Mouse (Mus musculus) spleen, adult 18-20 months (tissue): Measurements from ENCODE around the gene Insc.
A peak's percentile ranks its signal among the peaks of the same experiment; 100 is the strongest.

Experiments
- DNase-seq, 2 experiments: peaks; one replicate each; pipeline ENCODE4 v3.0.0; 2022; ENCODE audit warnings: mixed read lengths in 2 of 2

Insc gene

DNA sequence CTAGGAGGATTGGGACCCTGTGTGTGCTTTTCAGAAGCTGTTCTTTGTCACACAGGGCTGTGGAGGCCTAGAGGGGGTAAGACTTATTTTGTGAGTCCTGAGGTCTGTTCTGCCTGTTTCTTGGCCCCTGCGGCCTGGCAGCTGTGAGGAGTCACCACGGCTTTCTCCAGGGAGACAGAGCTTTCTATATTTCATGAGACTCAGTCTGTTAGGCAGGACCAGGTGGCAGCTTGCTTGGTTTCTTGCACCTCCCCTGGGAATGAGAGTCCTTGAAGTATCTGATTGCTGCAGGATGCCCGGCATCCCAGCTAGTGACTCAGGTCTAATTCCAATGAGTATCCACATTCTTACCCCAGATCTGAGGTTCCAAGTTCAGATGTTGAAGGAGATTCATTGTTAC is 21.8 kb downstream of the Insc start:
- DNase-seq, result no peak

DNA sequence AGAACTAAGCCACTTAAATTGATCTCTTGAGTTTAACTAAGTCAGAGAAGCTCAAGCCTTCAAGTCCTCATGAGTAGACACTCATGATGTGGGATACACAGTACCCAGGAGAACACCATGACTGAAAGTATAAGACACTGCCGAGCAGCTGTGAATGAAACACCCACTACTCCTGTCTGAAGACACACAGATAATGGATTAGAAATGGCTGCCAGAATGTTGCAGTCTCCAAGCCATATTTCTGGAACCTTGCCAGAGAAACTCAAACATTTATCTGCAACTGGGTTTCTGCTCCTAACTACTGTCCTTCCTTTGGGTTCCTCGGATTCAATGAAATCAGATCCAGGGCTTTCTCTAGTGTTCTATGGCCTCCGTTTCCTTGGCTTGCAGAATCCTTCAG is 23.0 kb downstream of the Insc start:
- no peak for DNase-seq

DNA sequence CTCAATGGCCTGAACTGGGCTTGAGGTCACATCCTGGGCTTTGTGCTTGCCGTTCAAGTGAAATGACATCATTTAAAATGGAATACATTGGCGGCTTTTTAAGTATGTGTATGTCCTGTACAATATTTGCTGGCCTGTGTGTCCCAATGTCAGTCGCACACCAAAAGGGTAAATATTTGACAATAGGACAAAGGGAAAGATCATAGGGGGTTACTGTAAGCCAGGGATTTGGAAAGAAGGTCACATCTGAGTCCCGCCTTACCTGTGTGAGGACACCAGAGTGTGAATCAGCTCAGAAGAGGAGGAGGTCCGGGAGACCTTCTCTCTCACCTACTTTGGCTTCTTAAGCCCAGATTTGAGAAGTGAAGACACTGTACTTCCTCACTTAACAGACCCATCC is 25.0 kb downstream of the Insc start:
- DNase-seq, result no peak

DNA sequence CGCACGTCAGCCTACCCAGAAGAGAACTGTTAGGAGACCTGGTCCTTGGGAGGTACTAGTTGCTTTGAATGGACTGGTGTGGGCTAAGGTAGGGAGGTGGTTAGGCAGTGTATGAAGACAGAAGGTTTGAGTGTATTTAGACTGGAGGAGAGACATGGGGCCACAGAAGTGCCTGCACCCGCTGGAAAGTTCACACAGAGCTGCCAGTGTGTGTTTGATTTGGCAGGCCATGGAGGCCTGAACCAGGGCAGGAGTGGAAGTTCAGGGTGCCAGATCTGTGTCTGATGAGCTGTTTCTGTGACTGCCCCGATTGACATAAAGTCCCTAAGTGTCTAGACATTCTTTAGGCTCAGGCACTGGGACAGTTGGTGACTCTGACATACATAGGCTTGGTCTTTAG is 25.5 kb downstream of the Insc start:
- no peak for DNase-seq

DNA sequence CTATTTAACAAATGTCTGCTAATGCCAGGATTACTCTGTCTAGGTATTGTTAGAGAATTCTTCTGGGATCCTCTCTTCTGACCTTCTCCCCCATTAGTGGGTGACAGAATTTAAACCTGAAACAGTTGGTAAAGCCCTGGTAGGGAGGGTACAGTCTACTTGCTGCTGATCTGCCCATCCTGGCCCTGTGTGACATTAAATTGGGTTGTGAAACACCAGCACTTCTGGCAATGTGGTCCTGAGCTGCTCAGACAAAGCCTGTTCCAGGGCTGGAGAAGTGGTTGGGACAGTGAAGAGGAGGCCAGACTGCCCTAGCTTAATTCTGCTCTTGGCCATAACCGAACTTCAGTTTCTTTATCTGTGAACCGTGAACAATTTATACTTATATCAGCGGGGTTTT is 27.1 kb downstream of the Insc start:
- no peak for DNase-seq

DNA sequence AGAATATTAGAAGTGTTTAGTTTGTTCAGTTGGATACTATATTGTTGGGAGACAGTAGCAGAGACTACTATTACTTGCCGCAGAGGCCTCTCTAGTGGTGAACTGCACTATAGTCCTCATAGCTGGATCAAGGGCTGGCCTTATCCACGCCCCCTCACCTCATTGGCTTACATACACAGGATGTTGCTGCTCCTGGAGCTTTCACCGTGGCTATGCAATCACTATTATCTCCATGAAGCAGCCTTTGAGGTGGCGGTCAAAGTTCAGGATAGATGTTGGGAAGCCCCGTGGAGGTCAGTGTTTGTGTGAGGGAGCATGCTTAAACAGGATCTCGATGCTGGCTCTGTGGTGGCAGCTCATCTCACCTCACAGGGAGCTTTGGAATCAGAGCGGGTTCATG is 28.3 kb downstream of the Insc start:
- DNase-seq, result no peak

DNA sequence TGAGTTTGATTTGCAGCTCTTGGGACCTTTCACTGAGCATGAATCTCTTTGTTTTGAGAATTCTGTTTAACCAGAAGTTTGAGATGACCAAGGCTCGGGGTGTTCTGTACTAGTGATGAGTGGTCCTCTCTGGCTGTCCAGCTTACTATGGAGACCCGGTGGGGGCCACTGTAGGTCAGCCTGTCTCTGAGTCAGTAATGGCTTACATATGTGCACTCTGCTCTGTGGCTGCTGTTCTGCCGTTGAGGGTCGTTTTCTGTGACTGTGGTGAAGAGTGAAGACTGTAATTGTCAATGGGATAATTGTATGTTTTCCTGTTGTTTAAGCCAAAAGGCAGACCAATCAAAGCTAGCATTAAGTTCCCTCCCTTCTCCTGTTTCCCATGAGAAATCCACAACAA is 30.3 kb downstream of the Insc start:
- no peak for DNase-seq

DNA sequence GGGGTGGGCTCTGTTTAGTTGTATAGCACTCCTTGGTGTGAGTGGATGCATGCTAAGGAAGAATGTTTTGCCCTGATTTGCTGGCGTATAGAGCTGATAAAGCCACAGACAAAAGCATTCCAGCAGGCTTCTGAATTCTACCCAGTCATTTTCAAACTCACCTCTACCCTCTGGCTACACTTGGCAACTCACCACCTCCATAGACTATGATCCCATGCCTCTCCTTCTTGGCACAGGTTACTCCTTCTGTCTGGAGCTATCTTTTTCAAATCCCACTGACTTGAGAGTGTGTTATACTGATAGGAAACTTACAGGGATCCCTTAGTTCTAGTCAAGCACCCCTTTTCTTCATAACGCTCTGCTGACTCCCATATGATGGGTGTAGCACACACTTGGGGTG is 32.4 kb downstream of the Insc start:
- no peak for DNase-seq

DNA sequence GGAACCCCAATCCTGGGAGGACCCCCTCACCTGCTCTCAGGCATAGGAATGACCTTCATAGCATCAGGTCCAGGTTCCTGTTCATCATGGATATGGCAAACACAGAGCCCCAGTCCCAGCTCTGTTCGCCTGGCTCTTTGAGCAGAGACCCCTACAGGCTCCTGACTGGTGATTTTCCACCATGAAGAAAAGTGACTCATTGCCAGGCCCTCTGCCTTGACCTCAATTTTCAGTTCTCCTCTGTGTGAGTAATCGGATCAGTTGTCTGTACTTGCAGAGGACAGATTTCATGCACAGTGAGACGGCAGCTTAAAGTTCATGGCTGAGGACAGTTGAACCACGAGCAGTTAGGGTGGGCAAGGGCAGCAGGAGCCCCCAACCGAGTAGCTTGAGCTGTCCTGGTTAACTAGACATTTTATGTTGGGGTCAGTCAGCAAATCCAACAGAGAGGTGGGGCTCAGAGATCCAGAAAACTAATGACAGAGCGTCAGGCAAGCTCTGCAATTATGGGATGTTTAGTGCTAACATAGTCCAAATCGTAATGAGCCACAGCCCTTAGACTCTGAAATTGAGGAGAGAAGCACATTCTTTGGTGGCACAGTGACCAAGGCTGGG is 34.8 kb downstream of the Insc start:
- DNase-seq, result no peak

DNA sequence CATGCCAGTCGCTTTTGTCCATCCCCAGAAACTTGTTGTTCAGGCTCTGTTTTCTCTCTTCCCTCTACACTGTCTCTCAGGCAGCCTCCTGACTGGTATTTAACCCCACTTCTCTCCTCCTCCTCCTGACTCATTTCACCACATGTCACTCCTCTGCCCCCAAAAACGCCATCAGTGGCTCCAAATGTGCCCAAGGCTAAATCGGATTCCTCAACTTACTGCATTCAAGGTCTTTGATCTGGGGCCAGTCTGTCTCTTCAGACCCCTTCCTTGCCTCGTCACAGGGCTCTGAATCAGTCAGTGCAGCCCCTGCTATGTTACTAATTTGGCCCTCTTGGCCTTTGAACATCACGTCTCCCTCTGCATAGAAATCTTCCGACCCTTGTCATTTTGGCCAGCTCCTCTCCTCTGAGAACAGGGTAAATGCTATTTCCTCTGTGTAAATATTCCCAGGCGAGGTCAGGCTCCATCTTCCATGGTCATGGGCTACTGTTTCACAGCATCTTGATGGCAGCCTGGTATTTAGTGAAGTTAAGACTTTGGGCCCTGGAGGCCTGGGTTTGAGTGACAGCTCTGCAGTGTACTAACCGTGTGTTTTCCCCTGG is 35.7 kb downstream of the Insc start:
- no peak for DNase-seq

DNA sequence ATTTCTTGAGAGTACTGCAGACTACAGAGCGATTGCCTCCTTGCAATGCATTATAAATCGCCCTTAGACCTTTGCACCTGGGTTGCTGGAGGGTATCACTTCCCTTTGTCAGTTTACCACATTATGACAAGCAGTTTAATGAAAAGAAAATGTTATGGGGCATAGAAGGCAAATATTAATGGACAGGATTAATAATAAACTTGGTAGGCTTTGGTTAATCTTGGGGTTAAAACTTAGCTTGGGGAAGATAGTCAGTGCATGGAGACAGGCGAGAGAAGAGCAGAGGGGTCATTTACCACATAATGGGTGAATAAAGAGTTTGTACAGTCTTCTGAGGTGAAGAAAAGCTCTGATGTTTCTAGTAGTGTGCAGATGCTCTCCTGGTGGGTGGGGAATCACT is 39.8 kb downstream of the Insc start:
- no peak for DNase-seq

DNA sequence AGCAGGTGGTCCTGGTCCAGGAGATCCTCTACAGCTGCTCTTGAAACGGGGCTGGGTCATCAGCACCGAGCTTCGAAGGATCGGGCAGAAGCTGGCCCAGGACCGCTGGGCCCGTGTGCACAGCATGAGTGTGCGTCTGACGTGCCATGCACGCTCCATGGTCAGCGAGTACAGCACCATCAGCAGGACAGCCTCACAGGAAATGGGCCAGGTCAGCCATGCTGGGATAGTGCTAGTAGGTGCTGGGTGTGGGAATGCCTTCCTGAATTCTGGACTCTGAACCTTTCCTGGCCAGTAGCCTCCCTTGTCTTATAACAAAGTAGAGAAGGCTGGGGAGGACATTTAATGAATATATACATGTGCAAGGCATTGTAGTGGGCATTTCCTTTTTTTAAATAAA is 47.6 kb downstream of the Insc start:
- DNase-seq, result no peak

DNA sequence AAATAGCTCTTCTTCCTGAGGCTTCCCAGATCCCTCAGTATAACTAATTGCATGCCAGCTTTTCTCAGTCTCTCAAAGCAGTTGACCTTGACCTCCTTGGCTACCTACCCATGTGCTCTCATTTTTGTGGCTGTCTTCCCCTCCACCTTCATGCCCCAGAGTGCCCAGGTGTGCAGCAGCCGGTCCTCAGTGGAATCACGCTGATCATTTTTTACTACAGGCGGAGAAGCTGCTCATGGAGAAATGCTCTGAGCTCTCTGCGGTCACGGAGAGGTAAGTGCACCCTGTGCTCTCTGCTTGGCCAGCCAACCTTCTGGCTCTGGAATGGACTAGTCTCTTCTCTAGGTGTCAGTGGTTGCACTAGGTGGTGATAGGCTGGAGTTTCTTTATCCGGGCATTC is 48.5 kb downstream of the Insc start:
- DNase-seq, result no peak

DNA sequence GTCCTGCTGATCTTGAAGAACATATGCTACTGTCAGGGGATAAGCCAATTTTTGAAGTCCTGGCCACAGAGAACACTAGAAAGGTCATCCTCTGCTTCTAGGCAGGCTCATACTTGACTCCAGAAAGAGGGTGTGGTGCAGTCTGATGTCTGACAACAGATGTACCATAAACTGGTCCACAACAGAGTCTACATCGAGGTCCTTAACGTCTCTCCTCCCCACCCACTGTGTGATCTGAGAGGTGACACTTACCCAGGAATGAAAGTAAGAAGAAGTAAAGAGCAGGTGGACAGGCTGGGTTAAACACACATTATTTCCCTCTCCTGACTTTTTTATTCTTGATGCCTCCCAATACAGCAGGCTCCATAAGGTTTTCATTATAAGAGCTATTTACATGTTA is 50.9 kb downstream of the Insc start:
- DNase-seq, result no peak

DNA sequence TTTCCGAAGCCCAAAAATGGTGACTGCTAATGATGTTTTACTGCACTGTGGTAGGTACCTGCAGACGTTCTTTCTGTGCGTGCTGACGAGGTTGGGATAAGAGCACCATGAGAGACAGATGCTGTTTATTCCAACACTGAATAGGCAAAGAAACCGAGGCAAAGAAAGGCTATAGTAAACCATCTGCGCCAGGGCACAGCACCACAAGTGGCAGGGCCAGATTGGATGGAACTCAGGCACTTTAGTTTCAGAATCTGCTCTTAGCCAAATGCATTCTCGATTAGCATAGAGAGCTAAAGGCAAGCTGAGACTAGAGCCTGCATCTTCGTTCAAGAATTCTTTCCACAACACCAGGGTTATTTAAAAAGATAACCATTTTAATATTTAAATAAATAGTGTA is 59.1 kb downstream of the Insc start:
- no peak for DNase-seq

DNA sequence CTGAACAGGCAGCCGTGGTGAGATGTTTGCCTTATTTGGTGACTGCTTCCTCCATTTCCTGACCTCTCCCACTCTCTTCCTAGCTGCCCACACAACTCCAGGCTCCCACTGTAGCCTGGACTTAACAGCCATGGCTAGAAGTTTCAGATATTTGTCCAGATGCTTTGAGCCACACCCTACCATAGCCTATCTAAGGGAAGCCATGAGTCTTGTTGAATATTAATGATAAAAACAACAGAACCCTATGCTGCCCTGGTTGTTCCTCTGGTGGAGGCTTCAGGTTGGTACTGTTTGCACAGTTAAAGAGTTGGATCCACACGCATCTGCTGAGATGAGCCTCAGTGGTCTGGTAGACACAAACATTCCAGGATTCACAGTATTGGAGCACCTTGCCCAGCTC is 61.8 kb downstream of the Insc start:
- DNase-seq, result no peak

DNA sequence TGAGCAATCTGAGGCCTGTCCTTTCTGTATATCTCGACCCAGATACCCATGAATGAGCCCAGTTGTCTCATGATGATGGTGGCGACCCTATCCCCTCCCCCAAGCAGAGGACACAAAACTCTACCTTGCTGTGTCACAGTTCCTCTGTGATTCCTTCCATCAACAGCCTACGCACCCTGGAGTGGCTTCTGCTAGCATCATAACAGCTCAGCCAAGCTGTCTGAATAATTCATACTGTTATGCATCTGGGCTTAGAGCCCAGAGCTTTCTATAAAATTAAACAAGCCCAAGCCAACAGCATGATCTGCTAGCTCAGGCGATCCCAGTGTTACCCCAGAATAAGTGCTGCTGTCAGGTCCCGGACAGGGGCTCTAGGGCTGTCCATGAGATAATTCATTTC is 63.8 kb downstream of the Insc start:
- no peak for DNase-seq

DNA sequence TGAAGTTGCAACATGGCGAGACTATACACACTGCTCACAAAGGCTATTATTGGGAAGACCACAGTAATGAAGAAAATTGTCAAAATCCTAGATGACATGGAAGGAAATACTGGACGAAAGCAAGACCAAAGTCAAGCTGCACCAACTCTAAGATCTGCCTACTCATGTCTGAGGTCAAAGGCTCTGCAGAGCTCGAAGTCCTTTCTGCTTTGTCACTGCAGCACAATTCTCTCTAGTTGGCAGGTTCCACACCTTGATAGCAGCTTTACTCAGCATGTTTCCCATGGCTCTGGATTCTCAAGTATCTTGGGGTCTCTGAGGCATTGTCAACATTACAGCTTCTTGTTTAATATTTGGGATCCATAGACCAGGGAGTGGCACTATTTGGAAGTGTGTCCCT is 64.8 kb downstream of the Insc start:
- DNase-seq, result no peak

DNA sequence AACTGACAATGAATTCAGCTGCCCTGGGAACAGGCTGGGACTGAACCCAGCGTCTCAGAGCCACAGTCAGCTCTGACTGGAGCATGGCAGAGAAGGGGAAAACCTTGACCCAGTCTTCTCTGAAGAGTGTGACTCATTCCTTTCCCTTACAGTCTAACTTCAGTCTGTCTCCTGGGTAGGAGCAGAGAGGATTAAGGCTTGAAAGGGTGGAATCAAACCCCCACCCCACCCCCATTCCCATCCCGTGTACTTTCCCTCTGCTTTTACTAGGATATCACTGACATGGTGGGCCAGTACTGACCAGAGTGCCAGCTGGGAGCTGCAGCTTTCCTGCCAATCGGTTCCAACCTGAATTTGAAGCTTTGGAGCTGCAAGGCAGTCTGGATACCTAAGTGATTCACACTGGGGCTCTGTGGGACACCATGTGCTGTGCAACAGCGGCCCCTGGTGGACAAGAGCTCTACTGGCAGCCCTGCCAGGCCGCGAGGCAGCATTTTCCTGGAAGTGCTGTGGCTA is 73.9 kb downstream of the Insc start:
- DNase-seq, result peak; percentile 44 to 74

DNA sequence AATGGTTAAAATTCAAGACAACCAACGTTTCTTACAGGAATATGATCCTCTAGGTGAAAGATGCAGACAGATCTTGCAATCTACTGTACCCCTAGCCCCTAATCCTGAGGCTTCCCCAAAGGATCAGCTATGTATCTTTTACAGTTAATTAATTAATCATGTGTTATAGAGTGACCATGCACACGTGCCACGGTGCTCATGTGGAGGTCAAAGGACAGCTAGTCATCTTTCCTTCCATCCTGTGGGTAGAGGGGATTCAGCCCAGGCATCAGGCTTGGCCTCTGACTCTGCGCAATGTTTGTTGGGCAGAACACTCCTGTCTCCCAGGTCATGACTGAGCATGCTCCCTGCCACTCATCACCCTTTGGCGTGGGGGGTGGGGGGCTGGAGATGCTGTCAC is 74.4 kb downstream of the Insc start:
- no peak for DNase-seq

DNA sequence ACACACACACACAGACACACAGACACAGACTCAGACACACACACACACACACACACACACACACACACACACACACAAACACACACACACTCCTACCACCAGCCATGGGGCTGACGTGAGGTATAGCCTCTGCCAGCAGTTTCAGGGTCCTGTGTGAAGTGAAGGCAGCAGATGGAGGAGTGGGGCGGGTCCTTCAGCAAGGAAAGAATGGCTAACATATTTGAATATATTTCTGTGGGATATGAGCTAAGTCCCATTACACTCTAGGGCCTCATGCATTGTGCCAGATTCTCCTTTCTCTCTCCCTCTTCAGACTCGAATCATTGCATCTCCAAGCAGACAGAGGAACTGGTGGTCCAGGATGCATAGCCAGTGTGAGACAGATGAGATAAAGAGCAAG is 74.9 kb downstream of the Insc start:
- DNase-seq, result no peak

DNA sequence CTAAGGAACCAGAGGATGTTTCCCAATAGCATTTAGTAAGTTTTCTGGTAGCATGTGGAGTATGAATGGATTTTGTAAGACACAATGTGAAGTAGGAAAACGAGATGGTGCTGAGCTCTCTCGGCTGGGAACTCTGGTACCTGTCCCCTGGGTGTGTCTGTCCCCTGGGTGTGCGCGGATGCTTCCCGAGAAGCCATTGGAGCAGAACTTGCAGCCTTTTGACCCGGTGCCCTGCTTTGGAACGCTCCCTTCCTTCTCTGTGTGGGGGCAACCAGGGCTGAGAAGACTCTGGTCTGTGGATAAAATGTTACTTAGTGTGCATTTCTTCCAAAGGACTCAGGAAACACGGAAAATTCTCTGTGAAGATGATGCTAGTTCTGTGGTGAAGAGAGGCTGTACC is 75.3 kb downstream of the Insc start:
- no peak for DNase-seq

DNA sequence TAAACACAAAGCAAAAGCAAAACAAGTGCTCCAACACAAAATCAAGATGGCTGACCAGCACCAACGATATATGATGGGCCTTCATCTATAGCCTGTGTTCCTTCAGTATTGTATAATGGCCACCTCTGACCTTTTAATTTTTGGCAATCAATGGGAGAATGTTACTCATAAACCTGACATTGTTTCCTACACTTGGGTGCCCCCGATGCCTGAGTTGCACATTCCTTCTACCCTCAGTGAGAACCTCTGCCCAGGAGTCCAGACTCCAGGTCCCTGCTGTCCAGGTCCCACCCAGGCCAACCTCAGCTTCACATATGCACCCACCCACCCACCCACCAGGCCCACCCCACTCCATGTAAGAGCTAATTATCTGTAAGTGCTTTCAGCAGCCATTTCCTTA is 79.2 kb downstream of the Insc start:
- DNase-seq, result no peak

DNA sequence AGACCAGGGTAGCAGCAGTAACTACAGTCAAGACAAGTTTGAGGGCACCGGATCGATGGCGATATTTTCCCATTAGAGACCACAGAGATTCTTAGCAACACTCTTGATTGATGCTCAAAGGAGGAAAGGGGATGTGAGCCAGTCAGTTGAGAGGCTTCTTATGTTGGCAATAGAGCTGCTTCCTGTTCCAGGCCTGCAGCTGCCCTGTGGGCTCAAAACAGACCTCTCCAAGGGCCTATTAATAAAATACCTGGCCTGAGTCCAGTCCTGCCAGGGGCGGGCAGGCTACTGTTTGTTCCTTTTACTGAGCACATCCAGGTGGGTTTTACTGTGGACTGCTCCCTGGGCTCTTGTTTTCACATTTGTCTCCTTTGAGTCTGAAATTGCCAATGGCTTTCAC is 83.9 kb downstream of the Insc start:
- no peak for DNase-seq

DNA sequence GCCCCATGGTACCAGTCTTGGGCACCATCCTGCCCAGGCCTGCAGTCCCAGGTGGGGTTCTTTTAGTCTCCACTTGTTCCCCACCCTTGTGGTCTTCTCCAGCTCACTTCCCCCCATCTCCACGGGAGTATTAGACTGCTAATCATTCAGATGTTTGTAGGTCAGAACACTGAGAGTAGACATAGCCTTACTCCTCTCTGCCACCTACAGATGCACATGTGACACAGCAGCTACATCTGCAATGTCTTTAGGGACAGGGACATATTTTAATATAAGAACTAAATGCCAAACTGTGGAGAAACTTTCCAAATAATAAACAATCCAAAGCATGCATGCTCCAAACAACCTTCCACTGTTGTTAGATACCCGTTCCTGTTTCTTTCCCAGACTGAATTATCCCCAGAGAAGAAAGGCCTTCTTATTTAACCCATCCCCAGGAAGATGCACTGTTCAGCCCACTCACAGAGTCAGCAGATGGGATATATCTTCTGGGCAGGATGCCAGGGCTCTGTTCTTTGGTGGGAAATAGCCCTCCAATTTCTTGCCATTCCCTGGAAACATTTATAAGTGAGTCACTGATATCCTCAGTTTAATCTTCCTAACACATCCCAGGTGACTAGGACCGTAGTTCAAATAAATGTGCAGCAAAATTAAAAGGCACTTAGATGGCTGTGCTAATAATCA is 88.9 kb downstream of the Insc start:
- DNase-seq, result no peak
